Mouse (Mus musculus) cerebellum, adult 8-10 months (tissue): ENCODE measurements around the gene Soat2.

ENCODE experiments used
- DNase-seq: peaks from one replicate; pipeline ENCODE4 v3.0.0; 2022

Gene Soat2

DNA sequence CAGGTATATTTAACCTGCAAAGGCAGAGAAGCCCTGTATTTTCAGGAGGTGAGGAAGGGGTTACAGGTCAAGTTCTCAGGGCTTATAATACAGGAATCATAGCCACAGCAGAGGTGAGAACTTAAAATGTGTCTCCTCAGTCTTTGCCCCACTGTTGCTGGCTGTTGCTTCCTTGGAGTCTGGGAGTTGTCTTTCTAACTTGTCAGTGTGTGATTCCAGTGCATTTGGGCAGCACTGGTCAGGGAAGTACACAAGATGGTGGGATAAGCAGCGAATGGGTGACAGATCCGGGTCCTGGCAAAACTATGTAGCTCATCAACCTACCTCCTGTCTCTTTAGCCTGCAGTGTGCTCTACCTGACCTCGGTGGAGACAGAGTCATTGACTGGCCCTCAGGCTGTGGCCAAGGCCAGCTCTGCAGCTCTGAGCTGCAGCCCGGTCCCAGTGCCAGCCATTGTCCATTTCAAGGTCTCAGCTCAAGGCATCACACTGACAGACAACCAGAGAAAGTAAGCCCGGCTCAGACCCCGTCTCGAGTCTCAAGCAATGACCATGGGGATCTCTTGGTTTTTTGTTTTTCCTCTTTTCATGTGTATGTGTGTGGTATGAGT lies 35.6 kb upstream of the Soat2 start:
- no peak for DNase-seq

GRCm38 (mm10) chr15:102115731-102116231 lies 34.5 kb upstream of the Soat2 start:
- DNase-seq = no peak

DNA sequence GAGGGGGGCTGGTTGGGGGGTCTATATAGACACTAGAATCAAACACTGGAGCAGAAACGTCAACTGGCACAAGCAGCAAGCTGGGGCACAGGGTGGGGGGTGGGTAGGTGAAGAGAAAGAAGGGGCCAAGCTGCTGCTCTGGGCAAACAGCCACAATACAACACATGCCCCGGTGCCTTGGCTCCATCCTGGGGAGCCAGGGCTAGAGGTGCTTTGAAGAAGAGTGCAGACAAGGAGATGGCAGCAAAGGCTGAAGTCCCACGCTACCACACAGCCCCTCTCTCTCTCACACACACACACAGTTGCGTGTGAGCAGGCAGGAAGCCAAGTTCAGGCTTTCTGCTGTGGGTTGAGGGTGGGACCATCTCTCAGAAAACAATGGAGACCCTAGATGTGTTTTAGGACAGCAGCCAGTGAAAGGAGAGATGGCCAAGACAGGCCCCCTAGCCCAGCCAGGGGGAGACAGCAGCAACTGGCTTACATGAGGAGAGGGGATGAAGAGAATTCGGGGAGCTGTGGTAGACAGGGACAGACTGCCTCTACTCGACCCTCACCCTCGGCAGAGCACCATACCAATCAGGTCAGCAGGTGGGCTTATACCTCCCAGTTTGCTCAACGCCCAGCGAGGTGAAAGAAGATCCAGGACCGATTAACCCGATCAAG lies 33.4 kb upstream of the Soat2 start:
- DNase-seq = no peak

DNA sequence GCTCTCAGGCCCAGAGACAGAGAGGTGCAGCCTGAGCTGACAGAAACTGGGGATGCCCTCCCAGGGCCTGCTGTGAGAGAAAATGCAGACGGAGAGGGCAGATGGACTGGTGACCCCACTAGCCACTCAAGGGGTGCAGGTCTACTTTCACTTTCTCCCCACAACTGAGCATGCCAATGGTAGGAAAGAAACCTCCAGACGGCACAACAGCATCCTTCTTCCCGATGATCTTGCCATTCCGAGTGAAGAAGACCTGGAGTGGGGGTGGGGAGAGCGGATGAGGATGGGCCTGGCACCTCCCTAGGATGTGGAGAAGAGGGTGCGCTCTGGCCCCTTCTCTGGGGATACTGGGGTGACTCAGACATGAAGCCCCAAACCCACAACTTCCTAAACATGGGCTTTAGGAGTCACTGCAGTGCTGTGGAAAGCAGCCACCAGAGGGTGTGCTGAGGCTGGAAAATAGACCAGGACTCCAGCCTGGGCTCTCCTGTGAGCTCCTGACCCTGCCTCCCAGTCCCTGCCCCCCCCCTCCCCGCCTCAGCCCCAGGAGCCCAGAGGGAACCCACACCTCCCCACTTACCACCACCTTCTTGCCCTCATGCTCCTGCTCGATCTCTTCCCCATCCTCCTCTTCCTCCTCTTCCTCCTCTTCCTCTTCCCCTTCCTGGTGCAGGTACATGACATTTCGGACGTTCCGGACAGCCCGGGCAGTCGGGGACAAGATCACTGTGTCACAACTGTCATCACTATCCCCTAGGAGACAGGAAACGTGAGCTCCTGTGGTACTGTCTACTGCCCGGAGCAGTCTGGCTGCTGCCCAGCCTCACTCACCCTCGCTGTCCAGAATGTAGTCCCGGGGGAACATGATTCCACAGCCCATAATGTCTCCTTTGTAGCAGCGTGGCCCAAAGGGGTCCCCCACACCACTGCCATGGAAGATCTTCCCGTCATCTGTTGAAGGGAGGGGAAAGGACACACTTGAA lies 32.6 kb upstream of the Soat2 start:
- DNase-seq = no peak

DNA sequence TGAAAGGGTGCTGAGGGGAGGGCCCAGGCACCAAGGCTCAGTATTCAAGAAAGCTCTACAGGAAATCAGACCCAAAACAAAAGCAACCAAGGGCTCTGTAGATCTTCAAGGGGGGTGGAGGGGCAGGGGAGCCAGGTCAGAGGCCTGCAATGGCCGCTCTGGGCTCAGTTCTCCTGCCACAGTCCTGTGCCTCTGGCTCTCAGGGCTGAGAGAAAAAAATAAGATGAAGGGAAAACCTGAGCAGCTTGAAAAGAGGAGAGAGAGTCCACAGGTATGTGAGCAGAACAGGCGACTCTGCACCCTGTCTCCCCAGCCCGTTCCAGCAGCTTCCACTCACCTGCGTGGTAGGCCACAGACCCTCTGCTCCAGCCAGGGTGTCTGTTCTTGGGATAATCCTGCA lies 31.7 kb upstream of the Soat2 start:
- no peak for DNase-seq

GRCm38 (mm10) chr15:102119121-102119830 lies 31.1 kb upstream of the Soat2 start:
- DNase-seq = no peak

- DNase-seq = peak; percentile 83
These were observed 30.5 kb upstream of the Soat2 start for GRCm38 (mm10) chr15:102119831-102120170.

DNA sequence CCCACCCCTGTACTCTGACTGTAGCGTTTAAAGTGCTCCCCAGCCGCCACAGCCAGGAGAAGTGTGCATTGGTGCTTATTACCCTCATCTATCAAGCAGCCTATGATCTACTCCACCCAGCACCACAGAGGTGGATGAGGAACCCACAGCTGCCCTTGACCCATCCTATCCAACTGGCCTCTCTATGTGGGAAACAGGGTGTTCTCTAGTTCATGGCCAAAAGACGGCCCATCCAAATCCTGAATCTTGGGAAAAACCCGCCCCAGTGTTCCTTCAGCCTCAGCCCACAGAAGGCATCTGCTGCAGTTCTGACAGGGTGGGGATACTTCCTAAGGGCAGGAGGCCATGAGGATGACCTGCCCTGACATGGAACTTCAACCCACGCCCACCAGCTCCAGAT lies 29.8 kb upstream of the Soat2 start:
- DNase-seq = no peak

DNA sequence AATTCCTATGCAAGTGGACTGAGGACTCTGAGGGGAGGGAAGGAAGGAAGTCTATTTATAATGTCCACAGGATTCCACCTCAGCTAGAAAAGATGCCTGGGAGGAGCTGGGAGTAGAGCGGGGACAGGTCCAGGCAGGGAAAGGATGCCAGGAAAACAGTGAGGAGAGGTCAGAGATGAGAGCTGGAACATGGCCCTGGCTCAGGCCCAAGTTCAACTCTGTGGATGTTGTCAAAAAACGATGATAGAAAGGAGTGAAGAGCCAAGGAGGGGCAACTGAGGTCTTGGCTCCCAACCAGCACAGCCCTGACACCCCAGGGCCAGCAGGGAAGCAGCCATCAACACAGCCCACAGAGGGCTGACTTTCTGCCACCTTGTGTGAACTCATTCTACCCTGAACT lies 24.0 kb upstream of the Soat2 start:
- DNase-seq = no peak

DNA sequence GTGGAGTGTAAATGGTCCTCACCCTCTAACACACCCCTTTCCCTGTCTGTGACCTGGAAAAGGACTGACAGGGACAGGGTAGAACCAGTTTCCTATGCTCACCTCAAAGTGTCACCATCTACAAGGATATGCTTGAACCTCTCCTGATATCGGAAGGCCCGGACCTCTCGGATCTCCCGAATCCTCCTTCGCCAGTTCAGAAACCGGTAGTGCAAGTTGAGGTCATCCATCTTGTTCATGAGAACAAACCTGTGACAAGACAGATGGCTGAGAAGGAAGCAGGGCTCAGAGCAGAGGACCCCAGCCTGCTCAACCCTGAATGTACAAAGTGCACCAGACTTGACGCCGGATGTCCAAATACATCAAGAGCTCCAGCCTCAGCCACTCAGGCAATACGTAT lies 17.0 kb upstream of the Soat2 start:
- no peak for DNase-seq

- DNase-seq = no peak
These were observed 15.6 kb upstream of the Soat2 start for GRCm38 (mm10) chr15:102134709-102135108.

- peak; percentile 35 for DNase-seq
These were observed 14.7 kb upstream of the Soat2 start for GRCm38 (mm10) chr15:102135522-102136128.

DNA sequence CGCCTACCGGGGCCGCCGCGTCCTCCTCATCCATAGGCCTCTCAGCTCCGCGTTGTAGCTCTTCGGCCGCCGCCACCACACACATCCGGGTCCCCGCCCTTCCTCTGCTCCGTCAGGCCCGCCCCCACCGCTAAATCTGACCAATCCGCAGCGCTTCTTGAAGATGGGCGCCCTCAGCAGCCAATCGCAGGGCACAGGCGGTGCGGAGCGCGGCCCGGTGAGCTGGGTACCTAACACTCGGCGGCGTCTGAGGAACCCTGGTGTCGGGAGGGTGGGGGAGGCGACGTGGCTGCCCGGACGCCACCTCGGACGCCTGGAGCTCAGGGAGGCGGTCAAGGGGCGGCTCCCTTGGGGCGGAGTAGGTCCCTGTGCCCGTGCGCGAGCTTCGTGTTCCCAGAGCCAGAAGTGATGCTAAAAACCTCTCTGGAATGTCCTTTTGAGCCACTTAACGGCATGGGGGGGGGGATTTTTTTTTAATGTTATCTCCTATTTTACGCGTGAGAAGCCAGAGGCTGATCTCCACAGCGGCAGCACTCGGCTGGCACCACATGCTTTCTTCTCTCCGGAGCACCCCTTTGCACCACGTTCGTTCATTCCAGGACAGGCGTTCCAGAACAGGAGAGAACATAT lies 14.1 kb upstream of the Soat2 start, which contains the start of gene Spryd3:
Gene Spryd3, minus strand, starts transcription at position 106 of the 630 bp plus-strand sequence.
- DNase-seq = peak; percentile 99

GRCm38 (mm10) chr15:102141120-102141519 lies 9.2 kb upstream of the Soat2 start:
- no peak for DNase-seq

DNA sequence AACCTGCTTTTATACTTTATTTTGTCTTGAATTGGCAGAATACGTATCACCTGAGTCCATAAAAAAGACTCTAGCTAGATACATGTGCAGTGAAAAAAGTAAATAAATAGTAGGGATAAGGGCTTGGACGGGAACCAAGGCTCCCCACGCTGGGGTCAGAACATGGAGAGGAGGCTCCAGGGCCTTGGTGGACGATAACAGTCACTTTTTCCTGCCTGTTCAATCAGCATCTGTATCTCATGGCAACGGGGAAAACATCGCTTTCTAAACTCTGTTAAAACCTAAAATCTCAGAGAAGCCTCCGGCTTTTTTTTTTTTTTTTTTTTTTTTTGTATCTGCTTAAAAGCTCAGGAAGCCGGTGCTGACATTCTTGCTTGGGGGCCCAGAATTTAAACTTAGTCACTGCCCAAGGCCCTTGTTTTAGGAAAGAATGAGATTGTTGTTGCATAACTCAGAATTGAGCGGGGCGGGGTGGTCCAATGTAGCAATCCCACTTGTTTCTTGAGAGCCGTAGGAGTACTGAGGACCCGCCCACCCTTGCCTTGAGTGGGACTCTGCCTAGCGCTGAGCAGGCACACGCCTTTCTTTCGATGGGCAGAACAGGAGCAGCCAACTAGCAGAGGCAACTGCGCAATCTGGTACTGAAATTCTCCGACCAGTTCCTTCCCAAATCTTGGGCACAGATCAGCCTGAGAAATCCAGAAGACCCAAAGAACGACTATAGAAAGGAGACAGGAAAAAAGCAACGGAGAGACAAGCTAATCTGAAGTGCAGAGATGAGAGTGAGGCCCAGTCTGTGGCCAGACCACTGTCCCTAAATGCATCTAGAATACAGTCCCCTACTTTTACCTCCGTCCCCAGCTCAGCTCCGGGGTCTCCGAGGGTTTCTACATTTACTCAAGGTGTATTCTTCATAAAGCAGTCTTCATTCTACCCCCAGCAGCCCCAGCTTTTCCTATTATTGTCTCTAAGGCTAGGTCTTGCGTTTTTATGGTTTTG lies 7.1 kb upstream of the Soat2 start:
- DNase-seq = no peak

GRCm38 (mm10) chr15:102144274-102144711 lies 6.0 kb upstream of the Soat2 start, which contains the start of gene Igfbp6:
Gene Igfbp6 (plus strand): TSS chr15:102144362.
- DNase-seq = no peak

DNA sequence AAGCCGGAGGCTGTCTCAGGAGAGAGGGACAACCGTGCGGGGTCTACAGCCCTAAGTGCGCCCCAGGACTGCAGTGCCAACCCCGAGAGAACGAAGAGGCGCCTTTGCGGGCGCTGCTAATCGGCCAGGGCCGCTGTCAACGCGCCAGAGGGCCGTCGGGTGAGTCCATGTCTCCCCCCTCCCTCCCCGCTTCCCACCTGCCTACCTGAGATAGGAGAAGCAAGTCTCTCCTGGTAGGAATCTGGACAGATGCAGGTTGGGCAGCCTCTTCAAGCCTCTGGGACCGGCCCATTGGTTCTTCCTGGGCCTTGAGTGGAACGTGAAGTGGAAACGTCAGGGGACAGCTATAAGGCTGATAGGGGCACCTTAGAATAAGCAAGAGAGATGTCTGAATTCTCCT lies 5.6 kb upstream of the Soat2 start:
- no peak for DNase-seq

- no peak for DNase-seq
These were observed 5.0 kb upstream of the Soat2 start for GRCm38 (mm10) chr15:102145330-102145729.

DNA sequence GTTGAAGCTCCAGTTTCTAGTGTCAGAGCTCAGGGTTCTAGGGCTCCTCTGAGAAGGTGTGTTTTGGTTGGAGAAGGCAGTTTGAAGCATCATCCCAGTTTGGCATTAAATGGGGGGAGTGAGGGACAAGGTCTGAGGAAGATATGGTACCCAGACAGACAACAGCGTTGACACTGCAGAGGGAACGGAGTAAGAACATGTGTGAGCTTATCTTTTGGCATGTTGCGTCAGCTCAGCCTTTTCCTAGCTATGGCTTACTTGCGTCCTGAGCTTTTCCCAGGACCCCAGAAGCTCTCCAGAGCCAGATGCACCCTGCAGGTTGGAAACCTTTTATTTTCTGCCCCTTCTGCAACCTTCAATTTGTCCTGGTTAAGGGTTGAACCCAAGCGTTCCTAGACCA lies 4.2 kb upstream of the Soat2 start:
- no peak for DNase-seq

GRCm38 (mm10) chr15:102146882-102147281 lies 3.4 kb upstream of the Soat2 start:
- peak; percentile 60 for DNase-seq
